Mouse (Mus musculus) heart, postnatal 4 days (tissue): ENCODE measurements around the gene Gm20896. TPM values are rescaled to one million over a fixed set of nuclear protein-coding genes. Genes with fewer than 3 reads are reported as not detected.
"Not testable (repeated sequence)": the region's sequence is repeated elsewhere in the genome, so short reads cannot be mapped to it uniquely, and the experiment has no call there.

Experiments used
- DNase-seq: peaks from one replicate; pipeline ENCODE4 v3.0.0; 2021
- total RNA-seq, 2 experiments: library from RNA; stranded (reverse); gene quantifications; 2 replicates each; pipeline ENCODE4 v1.2.3; 2021

Gene Gm20896
- total RNA-seq = not detected

- DNase-seq = not testable (repeated sequence)
Measured at GRCm38 (mm10) chrY:35921426-35921825, at the start of gene Gm20896. Gene Gm20896 (minus strand): TSS chrY:35921526.
